Mouse (Mus musculus) stomach, embryonic 14.5 days (tissue): ENCODE data around the gene Timm9. TPM values are rescaled to one million over a fixed set of nuclear protein-coding genes. Genes with fewer than 3 reads are reported as not detected.

Source experiments
- ATAC-seq: fragments of 200-750 bp; cut with Nextera tagmentation; 2 replicates; pipeline ENCODE4 v1.8.0; 2017; ENCODE audit warnings: low read depth, moderate TSS enrichment; ENCODE audit not compliant: insufficient number of reproducible peaks, insufficient read depth, low FRiP score
- H3K27ac ChIP-seq: fragments of 300-500 bp; sonication (generic); 2 replicates; pipeline ENCODE4 v1.5.1; 2014; ENCODE audit warnings: mild to moderate bottlenecking, low read length, moderate library complexity, mixed read lengths
- H3K27me3 ChIP-seq: fragments of 300-500 bp; sonication (generic); 2 replicates; pipeline ENCODE4 v1.6.1; 2014; ENCODE audit warnings: low read length, control low read depth, mixed read lengths; ENCODE audit not compliant: control insufficient read depth, insufficient read depth
- H3K36me3 ChIP-seq: fragments of 300-500 bp; sonication (generic); 2 replicates; pipeline ENCODE4 v1.6.1; 2014; ENCODE audit warnings: mild to moderate bottlenecking, control low read depth, low read length, moderate library complexity, mixed read lengths; ENCODE audit not compliant: control insufficient read depth, insufficient read depth
- H3K4me1 ChIP-seq: fragments of 300-500 bp; sonication (generic); 2 replicates; pipeline ENCODE4 v1.6.1; 2014; ENCODE audit warnings: low read length, control low read depth, mixed read lengths; ENCODE audit not compliant: control insufficient read depth, insufficient read depth
- H3K4me2 ChIP-seq: fragments of 300-500 bp; sonication (generic); replicated peaks from 2 replicates; pipeline ENCODE4 v1.6.1; 2014; ENCODE audit warnings: low read depth, low read length, control low read depth
- H3K4me3 ChIP-seq: fragments of 300-500 bp; sonication (generic); 2 replicates; pipeline ENCODE4 v1.5.1; 2014; ENCODE audit warnings: low read depth, low read length, control low read depth
- H3K9ac ChIP-seq: fragments of 300-500 bp; sonication (generic); replicated peaks from 2 replicates; pipeline ENCODE4 v1.6.1; 2014; ENCODE audit warnings: low read depth, mild to moderate bottlenecking, control low read depth, low read length, moderate library complexity, mixed read lengths
- H3K9me3 ChIP-seq: fragments of 300-500 bp; sonication (generic); 2 replicates; pipeline ENCODE4 v1.6.1; 2016; ENCODE audit warnings: low read depth, low read length, control low read depth; ENCODE audit not compliant: control insufficient read depth
- WGBS: fragments of 180-500 bp; shearing (Covaris S2); extraction: QIAGEN DNeasy Blood & Tissue Kit; methylation state at CpG from one replicate; pipeline ENCODE4 v1.1.7; 2014; 5-methylcytosine and 5-hydroxymethylcytosine counted together
- polyA plus RNA-seq: library from polyadenylated mRNA; unstranded; fragments of >200 nt; fragmentation: Nextera tagmentation; extraction: Ambion mirVana; gene quantifications from 2 replicates; pipeline ENCODE4 v1.2.1, GENCODE M21; 2014

Timm9 gene
- 77.2 and 82.9 TPM in 2 replicates for polyA plus RNA-seq

- H3K27me3 ChIP-seq, result no peaks in the 10 kb centered on the region
- H3K9me3 ChIP-seq, result no peaks in the 10 kb centered on the region
- H3K4me1 ChIP-seq, result peaks cover 13% of the 10 kb centered on the region
- WGBS, result under 1% methylated on average over 52 of the region's 52 CpGs
- H3K9ac ChIP-seq, result peak within 1 kb of the TSS; percentile 83
- peak; percentile 90 for ATAC-seq
- H3K4me2 ChIP-seq, result peak within 1 kb of the TSS; percentile 91
- peak within 1 kb of the TSS; percentile 85 for H3K4me3 ChIP-seq
- H3K36me3 ChIP-seq, result peaks cover 3% of the 10 kb centered on the region; the same call in 1 of the 2 replicates
- H3K27ac ChIP-seq, result peak within 1 kb of the TSS; percentile 64
Observed at GRCm38 (mm10) chr12:71136130-71136973, at the start of gene Timm9, which contains the start of gene 2700049A03Rik. Timm9 (minus strand) TSS chr12:71136684. 2700049A03Rik (plus strand) TSS chr12:71136848.

- no peak overlapping the region for H3K27ac ChIP-seq
- H3K36me3 ChIP-seq, result peaks cover 30% of the 10 kb centered on the region
- no peaks in the 10 kb centered on the region for H3K27me3 ChIP-seq
- no peak overlapping the region for H3K9ac ChIP-seq
- no peak overlapping the region for H3K4me2 ChIP-seq
- ATAC-seq, result no peak
- H3K9me3 ChIP-seq, result no peaks in the 10 kb centered on the region
- no peaks in the 10 kb centered on the region for H3K4me1 ChIP-seq
- H3K4me3 ChIP-seq, result no peak overlapping the region
- WGBS, result 95% methylated on average over 4 of the region's 4 CpGs
Observed at GRCm38 (mm10) chr12:71184396-71184795, 47.9 kb upstream of the Timm9 start.

GRCm38 (mm10) chr12:71183736-71184135 lies 47.3 kb upstream of the Timm9 start:
- Histone ChIP-seq H3K27ac (no peak overlapping the region), H3K27me3 (no peaks in the 10 kb centered on the region), H3K9me3 (no peaks in the 10 kb centered on the region), H3K4me1 (no peaks in the 10 kb centered on the region), H3K36me3 (peaks cover 30% of the 10 kb centered on the region), H3K4me3 (no peak overlapping the region), H3K9ac (no peak overlapping the region), H3K4me2 (no peak overlapping the region)
- no peak for ATAC-seq
- 95% methylated on average over 3 of the region's 3 CpGs for WGBS

DNA sequence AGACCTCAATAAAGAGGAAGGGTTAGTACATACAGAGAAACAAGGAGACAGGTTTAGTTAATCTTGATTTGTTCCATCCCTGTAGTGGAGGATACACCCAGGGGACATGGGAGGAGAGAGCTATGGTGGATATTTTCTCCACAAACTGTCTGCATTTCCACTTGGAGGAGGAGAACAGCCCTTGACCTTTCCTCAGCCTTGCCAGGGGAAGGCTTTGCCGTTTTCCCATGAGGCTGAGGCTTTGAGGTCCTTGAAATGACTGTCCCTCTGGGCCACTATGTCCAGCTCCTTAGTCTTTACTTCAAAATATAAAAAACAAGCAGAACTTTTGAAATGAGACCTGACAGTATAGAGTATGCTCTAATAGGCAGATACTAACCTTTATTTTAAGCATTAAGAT lies 33.4 kb upstream of the Timm9 start:
- no peaks in the 10 kb centered on the region for H3K9me3 ChIP-seq
- peaks cover 33% of the 10 kb centered on the region for H3K36me3 ChIP-seq
- H3K4me3 ChIP-seq, result no peak overlapping the region
- no peak overlapping the region for H3K27ac ChIP-seq
- H3K4me2 ChIP-seq, result no peak overlapping the region
- H3K27me3 ChIP-seq, result no peaks in the 10 kb centered on the region
- H3K9ac ChIP-seq, result no peak overlapping the region
- H3K4me1 ChIP-seq, result no peaks in the 10 kb centered on the region
- 97% methylated on average over 1 of the region's 1 CpGs for WGBS
- ATAC-seq, result no peak

GRCm38 (mm10) chr12:71164410-71164809 lies 27.9 kb upstream of the Timm9 start:
- ATAC-seq, result no peak
- Histone ChIP-seq H3K9me3 (no peaks in the 10 kb centered on the region), H3K4me3 (no peak overlapping the region), H3K4me1 (no peaks in the 10 kb centered on the region), H3K36me3 (peaks cover 43% of the 10 kb centered on the region), H3K4me2 (no peak overlapping the region), H3K27ac (no peak overlapping the region), H3K27me3 (no peaks in the 10 kb centered on the region), H3K9ac (no peak overlapping the region)
- 91% methylated on average over 9 of the region's 9 CpGs for WGBS

GRCm38 (mm10) chr12:71157974-71158373 lies 21.5 kb upstream of the Timm9 start:
- Histone ChIP-seq H3K27ac (no peak overlapping the region; the same call in 1 of the 2 replicates), H3K4me1 (no peaks in the 10 kb centered on the region), H3K4me2 (no peak overlapping the region), H3K9me3 (no peaks in the 10 kb centered on the region), H3K27me3 (no peaks in the 10 kb centered on the region), H3K4me3 (no peak overlapping the region), H3K9ac (no peak overlapping the region), H3K36me3 (peaks cover 46% of the 10 kb centered on the region)
- no peak for ATAC-seq
- 81% methylated on average over 6 of the region's 6 CpGs for WGBS

DNA sequence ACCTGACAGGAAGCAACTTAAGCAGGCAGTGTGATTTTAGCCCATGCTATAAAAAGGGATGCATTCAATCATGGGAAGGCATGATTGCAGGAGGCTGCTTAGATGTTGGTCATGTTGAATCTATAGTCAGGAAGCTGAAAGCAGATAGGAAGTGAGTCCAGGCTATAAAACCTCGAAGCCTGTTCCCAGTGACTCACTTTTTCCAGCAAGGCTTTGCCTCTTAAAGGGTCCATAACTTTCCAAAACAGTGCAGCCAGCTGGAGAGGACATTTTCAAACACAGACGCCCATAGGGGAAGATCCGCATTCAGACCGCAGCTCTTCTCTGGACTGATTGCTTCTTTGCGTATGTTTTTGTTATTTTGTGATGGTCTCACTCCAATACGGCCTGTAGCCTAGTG lies 18.5 kb upstream of the Timm9 start:
- no peaks in the 10 kb centered on the region for H3K4me1 ChIP-seq
- H3K9me3 ChIP-seq, result no peaks in the 10 kb centered on the region
- no peaks in the 10 kb centered on the region for H3K27me3 ChIP-seq
- ATAC-seq, result no peak
- peaks cover 37% of the 10 kb centered on the region for H3K36me3 ChIP-seq
- H3K9ac ChIP-seq, result no peak overlapping the region
- H3K4me3 ChIP-seq, result no peak overlapping the region
- no peak overlapping the region for H3K27ac ChIP-seq
- 97% methylated on average over 6 of the region's 6 CpGs for WGBS
- no peak overlapping the region for H3K4me2 ChIP-seq

- Histone ChIP-seq H3K4me3 (no peak overlapping the region), H3K27ac (no peak overlapping the region), H3K27me3 (no peaks in the 10 kb centered on the region), H3K9ac (no peak overlapping the region), H3K36me3 (peaks cover 40% of the 10 kb centered on the region), H3K4me2 (no peak overlapping the region), H3K9me3 (no peaks in the 10 kb centered on the region), H3K4me1 (no peaks in the 10 kb centered on the region)
- no peak for ATAC-seq
- 91% methylated on average over 8 of the region's 8 CpGs for WGBS
Observed at GRCm38 (mm10) chr12:71150167-71150566, 13.7 kb upstream of the Timm9 start.
